Mouse (Mus musculus) lung, postnatal 0 days (tissue): ENCODE results near the gene Tmem108. TPM values are rescaled to one million over a fixed set of nuclear protein-coding genes. Genes with fewer than 3 reads are reported as not detected.

Source experiments
- ATAC-seq: fragments of 200-750 bp; cut with Nextera tagmentation; 2 replicates; pipeline ENCODE4 v1.8.0; 2017; ENCODE audit warnings: moderate library complexity
- DNase-seq: peaks from one replicate; pipeline ENCODE4 v3.0.0-alpha.2; 2016; ENCODE audit warnings: low spot score
- H3K27ac ChIP-seq: fragments of 300-500 bp; sonication (generic); 2 replicates; pipeline ENCODE4 v1.5.1; 2014; ENCODE audit warnings: antibody characterized with exemption, mild to moderate bottlenecking, low read length, mixed read lengths
- H3K27me3 ChIP-seq: fragments of 300-500 bp; sonication (generic); replicated peaks from 2 replicates; pipeline ENCODE4 v1.6.1; 2014; ENCODE audit warnings: low read length, mixed read lengths; ENCODE audit not compliant: insufficient read depth
- H3K36me3 ChIP-seq: fragments of 300-500 bp; sonication (generic); 2 replicates; pipeline ENCODE4 v1.6.1; 2014; ENCODE audit warnings: low read length, mixed read lengths; ENCODE audit not compliant: insufficient read depth
- H3K4me1 ChIP-seq: fragments of 300-500 bp; sonication (generic); 2 replicates; pipeline ENCODE4 v1.6.1; 2014; ENCODE audit warnings: antibody characterized with exemption, low read depth, low read length, mixed read lengths; ENCODE audit not compliant: insufficient read depth
- H3K4me2 ChIP-seq: fragments of 300-500 bp; sonication (generic); replicated peaks from 2 replicates; pipeline ENCODE4 v1.6.1; 2014; ENCODE audit warnings: low read depth, mild to moderate bottlenecking, low read length, moderate library complexity, mixed read lengths
- H3K4me3 ChIP-seq: fragments of 300-500 bp; sonication (generic); 2 replicates; pipeline ENCODE4 v1.5.1; 2014; ENCODE audit warnings: low read depth, low read length
- H3K9ac ChIP-seq: fragments of 300-500 bp; sonication (generic); replicated peaks from 2 replicates; pipeline ENCODE4 v1.6.1; 2014; ENCODE audit warnings: low read depth, mild to moderate bottlenecking
- H3K9me3 ChIP-seq: fragments of 300-500 bp; sonication (generic); 2 replicates; pipeline ENCODE4 v1.6.1; 2016; ENCODE audit warnings: low read length, mixed read lengths
- CTCF ChIP-seq: IDR thresholded peaks from 2 replicates; pipeline ENCODE4 v1.5.1; 2016; ENCODE audit warnings: antibody characterized with exemption, mild to moderate bottlenecking
- EP300 ChIP-seq: IDR thresholded peaks from 2 replicates; pipeline ENCODE4 v1.6.1; 2016; ENCODE audit warnings: antibody characterized with exemption, mild to moderate bottlenecking, control low read depth
- WGBS: fragments of 180-500 bp; shearing (Covaris S2); extraction: QIAGEN DNeasy Blood & Tissue Kit; methylation state at CpG from one replicate; pipeline ENCODE4 v1.1.7; 2014; 5-methylcytosine and 5-hydroxymethylcytosine counted together
- polyA plus RNA-seq: library from polyadenylated mRNA; unstranded; fragments of >200 nt; fragmentation: Nextera tagmentation; extraction: Ambion mirVana; gene quantifications from 2 replicates; pipeline ENCODE4 v1.2.1, GENCODE M21; 2015

Gene Tmem108
- polyA plus RNA-seq, 1 experiment from 2014 or later = 7.3 TPM

DNA sequence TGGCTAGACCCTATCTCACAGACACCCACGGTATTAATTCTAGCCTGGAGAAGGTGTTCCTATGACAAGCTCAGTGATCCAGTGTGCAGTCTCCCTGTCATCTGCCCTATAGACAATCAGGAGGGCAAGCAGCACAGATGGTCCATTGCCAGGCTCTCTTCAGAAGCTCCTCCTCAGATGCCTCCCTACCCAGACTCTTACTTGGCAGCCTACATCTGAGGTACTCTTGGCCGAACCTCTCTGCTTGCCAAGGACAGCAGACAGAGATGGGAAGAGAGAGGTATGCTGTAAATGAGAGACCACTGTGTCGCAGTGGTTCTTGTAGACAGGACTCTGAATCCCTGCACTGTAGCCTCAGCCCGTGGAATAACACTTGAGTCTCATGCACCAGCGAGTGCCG lies 181.0 kb downstream of the Tmem108 start:
- Histone ChIP-seq H3K4me2 (no peak overlapping the region), H3K4me3 (no peak overlapping the region), H3K9ac (no peak overlapping the region), H3K4me1 (no peaks in the 10 kb centered on the region), H3K36me3 (no peaks in the 10 kb centered on the region), H3K27me3 (no peaks in the 10 kb centered on the region), H3K9me3 (no peaks in the 10 kb centered on the region), H3K27ac (no peak overlapping the region)
- DNase-seq (no peak), ATAC-seq (no peak)
- no peak for TF ChIP-seq CTCF
- no peak for TF ChIP-seq EP300
- 86% methylated on average over 6 of the region's 6 CpGs for WGBS

DNA sequence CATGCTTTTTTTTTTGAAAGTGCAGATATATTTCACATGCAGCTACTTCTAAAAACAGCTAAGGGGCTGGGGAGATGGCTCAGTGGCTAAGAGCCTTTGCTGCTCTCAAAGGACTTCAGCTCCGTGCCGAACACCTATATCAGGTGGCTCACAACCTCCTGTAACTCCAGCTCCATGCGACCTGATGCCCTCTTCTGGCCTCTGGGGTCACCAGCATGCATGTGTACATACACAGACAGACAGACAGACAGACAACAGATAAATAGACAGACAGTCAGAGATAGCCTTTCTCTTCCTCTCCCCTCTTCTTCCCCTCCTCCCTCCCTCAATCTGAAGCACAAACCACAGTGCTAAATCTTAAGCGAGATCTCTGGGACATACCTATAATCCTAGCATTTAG lies 181.5 kb downstream of the Tmem108 start:
- no peaks in the 10 kb centered on the region for H3K27me3 ChIP-seq

GRCm38 (mm10) chr9:103579411-103580026 lies 182.1 kb downstream of the Tmem108 start:
- WGBS = 79% methylated on average over 9 of the region's 9 CpGs

More for the DNA sequence above, 181.5 kb downstream of the Tmem108 start:
- TF ChIP-seq EP300 (no peak), CTCF (no peak)
- Histone ChIP-seq H3K9ac (no peak overlapping the region), H3K27ac (no peak overlapping the region), H3K9me3 (no peaks in the 10 kb centered on the region), H3K4me3 (no peak overlapping the region), H3K4me1 (no peaks in the 10 kb centered on the region), H3K4me2 (no peak overlapping the region), H3K36me3 (no peaks in the 10 kb centered on the region)
- WGBS = 88% methylated on average over 4 of the region's 4 CpGs
- DNase-seq (no peak), ATAC-seq (no peak)

GRCm38 (mm10) chr9:103577731-103578130 lies 183.9 kb downstream of the Tmem108 start:
- no peaks in the 10 kb centered on the region for H3K36me3 ChIP-seq
- no peak overlapping the region for H3K9ac ChIP-seq
- DNase-seq (no peak), ATAC-seq (no peak)
- no peak overlapping the region for H3K4me2 ChIP-seq
- H3K4me3 ChIP-seq = no peak overlapping the region
- H3K4me1 ChIP-seq = no peaks in the 10 kb centered on the region
- no peak overlapping the region for H3K27ac ChIP-seq
- no peaks in the 10 kb centered on the region for H3K27me3 ChIP-seq
- no peaks in the 10 kb centered on the region for H3K9me3 ChIP-seq
- TF ChIP-seq CTCF = no peak
- TF ChIP-seq EP300 = no peak
- 69% methylated on average over 4 of the region's 4 CpGs for WGBS

More at GRCm38 (mm10) chr9:103579411-103580026, 182.1 kb downstream of the Tmem108 start:
- Histone ChIP-seq H3K4me1 (no peaks in the 10 kb centered on the region), H3K36me3 (no peaks in the 10 kb centered on the region), H3K27ac (no peak overlapping the region), H3K4me2 (no peak overlapping the region), H3K27me3 (no peaks in the 10 kb centered on the region), H3K4me3 (no peak overlapping the region), H3K9ac (no peak overlapping the region), H3K9me3 (no peaks in the 10 kb centered on the region)
- ATAC-seq (no peak), DNase-seq (no peak)
- TF ChIP-seq EP300 (no peak), CTCF (no peak)

- 77% methylated on average over 5 of the region's 5 CpGs for WGBS
- DNase-seq = no peak
Observed at GRCm38 (mm10) chr9:103577181-103577580, 184.5 kb downstream of the Tmem108 start.

DNA sequence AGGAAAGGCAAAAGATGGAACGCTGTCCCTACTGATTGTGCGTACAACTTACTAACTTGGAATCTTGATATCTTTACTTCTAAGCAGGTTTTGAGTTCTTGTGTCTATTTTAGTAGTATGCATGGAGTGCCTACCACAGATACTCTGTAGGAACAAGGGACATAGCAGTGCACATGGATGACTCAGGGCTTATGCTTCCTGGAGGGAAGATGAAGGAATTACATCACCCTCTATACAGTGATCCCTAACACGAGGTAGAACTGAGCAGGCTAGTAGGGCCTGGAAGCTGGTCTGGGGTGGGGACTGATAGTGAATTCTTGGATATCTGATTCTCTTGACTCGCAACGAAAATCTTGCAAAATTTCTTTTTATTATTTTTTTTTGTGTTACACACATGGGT lies 185.7 kb downstream of the Tmem108 start:
- no peaks in the 10 kb centered on the region for H3K27me3 ChIP-seq
- 90% methylated on average over 5 of the region's 5 CpGs for WGBS
- H3K4me3 ChIP-seq = no peak overlapping the region
- TF ChIP-seq CTCF = no peak
- TF ChIP-seq EP300 = no peak
- H3K9ac ChIP-seq = no peak overlapping the region
- no peaks in the 10 kb centered on the region for H3K4me1 ChIP-seq
- H3K27ac ChIP-seq = no peak overlapping the region
- DNase-seq (no peak), ATAC-seq (no peak)
- H3K36me3 ChIP-seq = no peaks in the 10 kb centered on the region
- no peak overlapping the region for H3K4me2 ChIP-seq
- H3K9me3 ChIP-seq = no peaks in the 10 kb centered on the region

More at GRCm38 (mm10) chr9:103577181-103577580, 184.5 kb downstream of the Tmem108 start:
- no peaks in the 10 kb centered on the region for H3K9me3 ChIP-seq
- no peaks in the 10 kb centered on the region for H3K36me3 ChIP-seq
- no peak overlapping the region for H3K4me2 ChIP-seq
- H3K27me3 ChIP-seq = no peaks in the 10 kb centered on the region
- no peaks in the 10 kb centered on the region for H3K4me1 ChIP-seq
- TF ChIP-seq CTCF = no peak
- no peak for TF ChIP-seq EP300
- no peak for ATAC-seq
- no peak overlapping the region for H3K4me3 ChIP-seq
- H3K9ac ChIP-seq = no peak overlapping the region
- no peak overlapping the region for H3K27ac ChIP-seq
